In the genomic region with DNA sequence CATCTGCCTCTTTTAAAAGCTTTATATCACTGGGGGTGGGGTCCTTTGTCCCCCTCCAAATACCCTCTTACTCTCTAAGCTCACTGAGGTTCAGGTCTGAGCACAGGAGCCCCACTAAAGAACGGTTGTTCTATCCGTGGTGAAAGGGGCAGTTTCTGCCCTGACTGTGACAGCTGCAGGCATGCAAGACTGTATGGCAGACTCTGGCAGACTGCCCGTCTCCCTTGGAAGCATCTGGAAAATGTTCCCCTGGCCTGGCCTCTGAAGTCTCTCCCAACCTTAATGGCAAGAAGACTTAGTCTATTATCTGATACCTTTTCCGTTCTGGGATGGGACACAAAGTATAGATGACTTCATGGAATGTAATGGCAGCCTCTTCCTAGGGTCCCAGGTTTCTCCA, we compare ENCODE assay signal across 8 mouse cellular contexts. TPM values are rescaled to one million over a fixed set of nuclear protein-coding genes. Genes with fewer than 3 reads are reported as not detected.
DNase-seq lines count a peak whose midpoint lies in the region; ATAC-seq and TF ChIP-seq lines count a peak whose summit lies in the region.

No protein-coding gene starts in this region.

- WGBS in forebrain, embryonic 12.5 days, result 30% methylated on average over 4 of the region's 4 CpGs
- WGBS in forebrain, embryonic 11.5 days, result 46% methylated on average over 4 of the region's 4 CpGs
- WGBS in heart, embryonic 16.5 days, result 13% methylated on average over 4 of the region's 4 CpGs

- no peak overlapping the region for H3K4me3 ChIP-seq in forebrain, embryonic 12.5 days (replicated peaks)
- no peak overlapping the region for H3K4me3 ChIP-seq in forebrain, embryonic 11.5 days (ENCODE audit: low read depth, low read length)
- no peak overlapping the region for H3K4me3 ChIP-seq in heart, embryonic 16.5 days (ENCODE audit: low read length)
- H3K4me3 ChIP-seq in myocyte, result no peak overlapping the region

- H3K36me3 ChIP-seq in forebrain, embryonic 12.5 days (replicated peaks), result no peaks in the 10 kb centered on the region
- H3K36me3 ChIP-seq in forebrain, embryonic 11.5 days (ENCODE audit: control insufficient read depth, insufficient read depth, low read length), result no peaks in the 10 kb centered on the region
- no peaks in the 10 kb centered on the region for H3K36me3 ChIP-seq in heart, embryonic 16.5 days (ENCODE audit: control insufficient read depth, insufficient read depth)
- no peaks in the 10 kb centered on the region for H3K36me3 ChIP-seq in myocyte (ENCODE audit: control insufficient read depth, insufficient read depth)

- no peak overlapping the region for H3K4me2 ChIP-seq in forebrain, embryonic 12.5 days
- no peak overlapping the region for H3K4me2 ChIP-seq in forebrain, embryonic 11.5 days (ENCODE audit: low read depth, low read length, severe bottlenecking)
- no peak overlapping the region for H3K4me2 ChIP-seq in heart, embryonic 16.5 days (ENCODE audit: low read depth, low read length)
- peak overlapping the region; percentile 72 for H3K4me2 ChIP-seq in myocyte (ENCODE audit: low read depth)

- ATAC-seq in forebrain, embryonic 12.5 days (ENCODE audit: low FRiP score), result no peak
- ATAC-seq in forebrain, embryonic 11.5 days (replicated peaks; ENCODE audit: low FRiP score), result no peak
- 0 out of 2 replicates have a peak, but pooled peaks have one; percentile 33 for ATAC-seq in heart, embryonic 16.5 days (replicated peaks; ENCODE audit: extremely low read depth, insufficient read depth, low FRiP score)

- DNase-seq in forebrain, embryonic 11.5 days (ENCODE audit: low spot score), result no peak
- peak; percentile 15 for DNase-seq in lung, postnatal 36 days
- no peak for DNase-seq in lung, postnatal 25 days (ENCODE audit: low spot score)
- DNase-seq in spleen, postnatal 10 days (ENCODE audit: low spot score in 2 of 2), result no peak
- DNase-seq in urinary bladder, postnatal 10 days (ENCODE audit: low spot score), result no peak

- no peak for TF ChIP-seq POLR2A in myocyte (IDR thresholded peaks at IDR 0.05; ENCODE audit: insufficient read length, low read depth)

- no peaks in the 10 kb centered on the region for H3K79me2 ChIP-seq in myocyte (ENCODE audit: control insufficient read depth, insufficient read depth)

- no peak overlapping the region for H3ac ChIP-seq in myocyte (ENCODE audit: control insufficient read depth, insufficient read length)

- H3K9me3 ChIP-seq in forebrain, embryonic 12.5 days, result no peaks in the 10 kb centered on the region
- H3K9me3 ChIP-seq in forebrain, embryonic 11.5 days (ENCODE audit: control insufficient read depth, low read length), result no peaks in the 10 kb centered on the region
- H3K9me3 ChIP-seq in heart, embryonic 16.5 days (replicated peaks; ENCODE audit: control insufficient read depth, low read length), result no peaks in the 10 kb centered on the region

- H3K27ac ChIP-seq in forebrain, embryonic 12.5 days, result peak overlapping the region; percentile 95
- no peak overlapping the region for H3K27ac ChIP-seq in forebrain, embryonic 11.5 days (ENCODE audit: low read depth, low read length)
- H3K27ac ChIP-seq in heart, embryonic 16.5 days (ENCODE audit: low read length), result peak overlapping the region; percentile 11; the same call in 1 of the 2 replicates

- H3K27me3 ChIP-seq in forebrain, embryonic 12.5 days, result no peaks in the 10 kb centered on the region
- no peaks in the 10 kb centered on the region for H3K27me3 ChIP-seq in forebrain, embryonic 11.5 days (ENCODE audit: control insufficient read depth, insufficient read depth, low read length)
- H3K27me3 ChIP-seq in heart, embryonic 16.5 days (ENCODE audit: control insufficient read depth, insufficient read depth, low read length), result no peaks in the 10 kb centered on the region
- no peaks in the 10 kb centered on the region for H3K27me3 ChIP-seq in myocyte (ENCODE audit: control insufficient read depth, insufficient read depth, insufficient read length)

- H3K4me1 ChIP-seq in forebrain, embryonic 12.5 days, result peaks cover 54% of the 10 kb centered on the region
- peaks cover 21% of the 10 kb centered on the region; the same call in 1 of the 2 replicates for H3K4me1 ChIP-seq in forebrain, embryonic 11.5 days (replicated peaks; ENCODE audit: control insufficient read depth, insufficient read depth, low read length)
- peaks cover 17% of the 10 kb centered on the region for H3K4me1 ChIP-seq in heart, embryonic 16.5 days (ENCODE audit: control insufficient read depth, insufficient read depth, low read length)

- no peak overlapping the region for H3K9ac ChIP-seq in forebrain, embryonic 12.5 days
- H3K9ac ChIP-seq in forebrain, embryonic 11.5 days (ENCODE audit: low read length), result no peak overlapping the region
- no peak overlapping the region for H3K9ac ChIP-seq in heart, embryonic 16.5 days (ENCODE audit: low read length)

TF ChIP-seq in myocyte, 11 proteins besides CTCF, POLR2A, EP300 and RAD21:
- peak; percentile 10 for TF ChIP-seq TCF12 (IDR thresholded peaks at IDR 0.05; ENCODE audit: insufficient read depth, poor library complexity, severe bottlenecking)
- TF ChIP-seq MYOG (IDR thresholded peaks at IDR 0.05; ENCODE audit: control insufficient read depth in 1 of 3, insufficient read depth in 1 of 3, insufficient read length in 2 of 3, low read depth in 2 of 3), result peak; percentile 44 to 92 (median 69)
- no peak for TF ChIP-seq E2F4 (IDR thresholded peaks at IDR 0.05; ENCODE audit: insufficient read depth)
- peak in 2 of 3 experiments; percentile 78 to 91 for TF ChIP-seq MYOD1 (IDR thresholded peaks at IDR 0.05; ENCODE audit: control insufficient read depth in 1 of 3, insufficient read length in 2 of 3, low read depth in 2 of 3)
- TF ChIP-seq TCF3 (IDR thresholded peaks at IDR 0.05; ENCODE audit: insufficient read length, low read depth), result peak; percentile 18
TF ChIP-seq in myocyte: peak in this region for 4.

RNA-seq across cellular contexts. Expression of a gene that starts 28.5 kb away (rescaled TPM):
- 82.4 TPM in 2 replicates for polyA plus RNA-seq in forebrain, embryonic 12.5 days (2016; fragmentation: Nextera tagmentation; extraction: Ambion mirVana)
- 72.4 and 73.4 TPM in 2 replicates for polyA plus RNA-seq in forebrain, embryonic 11.5 days (2014; fragmentation: Nextera tagmentation; extraction: Ambion mirVana)
- polyA plus RNA-seq in heart, embryonic 16.5 days (2015; fragmentation: Nextera tagmentation; extraction: Ambion mirVana), result 38.6 and 43.4 TPM in 2 replicates
- 67.2 TPM for polyA plus RNA-seq in myocyte (2012; fragmentation: generic; extraction: Trizol)
